Mouse (Mus musculus) layer of hippocampus, adult 9-10 months (tissue): ENCODE measurements around the gene Rims3.

Source experiments
- DNase-seq: peaks from one replicate; pipeline ENCODE4 v3.0.0; 2022; ENCODE audit warnings: low spot score

The Rims3 gene

DNA sequence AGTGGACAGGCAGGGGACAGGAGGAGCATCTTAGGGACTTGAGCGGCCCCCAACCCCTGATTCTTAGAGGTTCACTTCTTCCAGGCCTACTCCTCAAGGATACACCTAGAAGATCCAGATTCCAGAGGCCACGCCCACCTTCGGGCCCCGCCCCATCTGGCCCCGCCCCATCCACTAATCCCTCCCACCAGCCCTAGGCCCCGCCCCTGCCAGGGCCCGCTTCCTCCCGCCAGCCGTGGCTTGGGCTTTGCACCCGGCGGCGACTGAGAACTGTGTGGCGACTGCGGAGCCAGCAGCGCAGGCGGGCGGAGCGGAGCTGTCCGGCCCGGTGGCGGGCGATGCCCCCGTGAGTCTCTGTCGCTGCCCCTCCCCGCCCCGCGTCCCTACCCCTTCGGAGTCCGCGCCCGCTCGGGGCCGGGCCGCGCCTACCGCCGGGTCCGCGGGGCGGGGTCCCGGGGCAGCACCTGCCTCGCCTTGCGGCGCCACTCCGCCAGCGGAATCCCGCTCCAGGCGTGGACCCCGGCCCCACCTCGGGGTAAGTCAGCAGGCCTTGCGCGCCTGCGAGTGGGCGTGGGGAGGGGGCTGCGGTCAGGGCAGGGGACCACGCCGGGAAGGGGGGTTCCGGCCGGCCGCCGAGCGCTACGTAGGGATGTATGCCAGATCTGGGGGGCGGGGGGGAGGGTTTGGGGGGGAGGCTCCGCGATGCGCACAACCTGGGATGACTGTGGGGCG, at the start of gene Rims3:
Rims3 (plus strand) TSS at position 229 of the 732 bp plus-strand sequence.
- DNase-seq: no peak

DNA sequence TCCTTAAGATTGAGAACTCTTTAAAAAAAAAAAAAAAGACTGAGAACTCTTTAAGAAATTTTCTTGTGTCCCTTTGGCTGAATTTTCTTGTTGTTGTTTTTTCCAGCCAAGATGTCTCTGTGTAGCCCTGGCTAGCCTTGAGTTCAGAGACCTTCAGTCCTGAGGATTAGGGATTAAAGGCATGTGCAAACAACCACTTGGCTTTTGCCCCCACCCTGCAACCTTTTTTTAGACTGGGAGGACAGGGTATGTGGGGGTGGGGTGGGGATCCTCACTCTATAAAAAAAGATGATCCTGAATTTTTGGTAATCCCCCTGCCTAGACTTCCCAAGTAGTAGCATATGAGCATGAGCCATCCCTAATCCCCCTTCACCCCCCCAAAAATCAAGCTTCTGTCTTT, 48.8 kb upstream of the Rims3 start:
- no peak for DNase-seq

DNA sequence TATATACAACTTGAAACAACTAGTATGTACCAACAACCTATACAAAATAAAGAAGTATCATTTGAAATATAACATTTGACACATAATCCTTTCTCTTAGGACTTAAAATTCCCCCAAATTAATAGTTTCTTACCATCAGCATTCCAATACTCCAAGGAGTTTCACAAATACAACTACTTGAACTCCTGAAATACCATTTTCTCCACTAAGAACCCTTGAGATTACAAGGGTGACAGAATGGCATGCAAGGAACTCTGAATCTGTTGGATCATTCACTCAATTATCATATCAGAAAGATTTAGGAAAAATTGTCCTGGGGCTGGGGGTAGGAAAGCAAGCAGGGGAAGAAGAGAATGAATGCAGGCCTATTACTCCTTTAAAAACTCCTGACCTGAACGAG, 40.9 kb upstream of the Rims3 start:
- DNase-seq: no peak

DNA sequence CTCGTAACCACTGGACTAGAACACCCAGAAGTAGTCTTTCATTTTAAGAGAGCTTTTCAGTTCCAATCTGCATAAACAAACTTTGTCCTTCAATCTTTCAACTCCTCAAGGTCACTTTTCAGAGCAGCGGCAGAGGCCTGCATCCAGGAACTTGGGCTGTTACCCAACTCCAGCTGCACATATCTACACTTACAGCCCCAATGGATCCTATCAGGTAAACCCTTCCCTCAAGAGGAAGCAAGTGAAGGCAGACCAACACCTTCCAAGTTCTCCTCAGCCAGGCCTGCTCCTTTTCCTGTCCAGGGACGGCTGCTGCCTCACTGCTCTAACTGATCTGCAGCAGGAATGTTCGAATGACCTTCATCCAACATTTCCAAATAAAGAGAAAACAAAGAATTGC, 40.4 kb upstream of the Rims3 start:
- no peak for DNase-seq

DNA sequence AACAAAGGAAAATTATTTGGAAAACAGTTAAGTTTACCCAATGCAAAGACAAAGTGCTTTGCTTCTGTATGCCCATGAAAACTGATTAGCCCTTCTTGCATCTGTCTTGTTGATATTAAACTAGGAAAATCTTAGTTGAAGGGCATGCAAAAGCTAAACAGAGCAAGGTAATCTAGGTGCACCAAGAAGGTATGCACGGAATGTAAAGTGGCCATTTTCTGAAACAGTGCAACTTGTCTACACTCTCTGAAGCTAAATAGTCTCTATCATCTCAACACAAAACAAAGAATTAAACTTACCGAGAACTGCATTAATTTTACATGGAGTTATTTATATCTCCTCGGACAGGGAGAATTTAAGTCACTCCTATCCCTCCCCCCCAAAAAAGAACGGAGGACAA, 39.5 kb upstream of the Rims3 start:
- no peak for DNase-seq

DNA sequence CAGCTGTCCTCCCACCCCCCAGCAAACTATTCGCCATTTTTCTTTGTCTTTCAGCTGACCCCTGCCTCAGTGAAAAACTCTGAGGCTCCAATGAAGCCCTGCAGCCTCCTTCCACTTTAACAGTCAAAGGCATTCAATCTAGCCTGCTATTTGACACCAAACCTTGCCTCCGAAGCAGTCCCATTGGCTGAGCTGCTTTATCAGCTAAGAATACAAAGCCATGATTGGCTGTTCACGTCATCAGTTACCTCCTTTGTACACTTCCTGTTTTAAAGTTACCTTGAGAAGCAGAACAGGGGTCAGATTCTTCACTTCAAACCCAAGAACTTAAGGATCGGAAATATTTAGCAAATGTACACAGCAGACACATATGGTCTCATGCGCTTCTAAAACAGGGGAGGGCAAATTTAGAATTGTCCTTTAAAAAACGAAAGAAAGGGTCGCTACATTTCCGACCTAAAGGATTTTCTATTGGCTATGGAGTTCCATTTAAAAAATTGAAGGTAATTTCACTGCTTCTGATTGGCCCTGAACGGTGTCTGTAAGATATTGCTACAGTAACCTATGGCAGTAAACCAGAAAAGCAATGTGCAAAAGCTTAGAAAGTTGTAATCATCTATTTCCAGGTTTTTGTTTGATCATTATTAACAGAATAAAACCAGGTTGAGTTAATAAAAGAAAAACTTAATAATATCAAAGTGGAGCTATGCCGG, 38.8 kb upstream of the Rims3 start:
- peak; percentile 86 for DNase-seq

DNA sequence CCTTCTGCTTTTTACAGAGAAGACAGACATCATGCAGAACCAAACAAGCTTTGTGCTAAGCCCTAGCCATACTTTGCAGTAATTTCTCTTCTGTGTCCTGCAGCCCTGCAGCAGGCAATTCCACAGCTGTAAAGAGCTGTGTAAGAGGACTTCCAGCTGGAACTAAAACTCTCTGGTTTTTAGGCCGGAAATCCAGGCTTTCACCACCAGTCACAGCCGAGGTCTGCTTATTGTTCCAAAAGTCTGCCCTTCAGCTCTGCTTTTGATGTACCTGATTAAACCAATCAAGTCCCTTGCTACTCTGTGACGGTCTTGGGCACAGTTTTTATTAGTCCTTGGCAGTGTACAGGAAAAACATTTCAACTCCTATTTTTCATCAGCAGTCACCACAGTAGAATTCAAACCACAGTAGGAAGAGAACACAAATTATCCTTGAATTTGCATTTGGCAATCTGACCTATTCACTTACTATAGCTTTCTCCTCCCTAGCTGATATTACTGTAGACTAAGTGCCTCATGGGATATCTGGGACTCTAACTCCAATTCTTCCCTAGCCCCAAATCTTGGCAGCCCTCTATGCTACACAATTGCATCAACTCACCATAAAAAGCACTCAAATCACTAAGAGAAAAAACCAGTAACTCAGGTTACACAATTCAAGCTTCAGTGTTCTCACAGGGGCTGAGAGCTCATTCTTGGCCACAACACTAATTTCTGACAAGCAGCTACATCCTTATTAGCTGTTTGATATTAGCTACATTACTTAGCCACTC, 37.4 kb upstream of the Rims3 start:
- DNase-seq: no peak

DNA sequence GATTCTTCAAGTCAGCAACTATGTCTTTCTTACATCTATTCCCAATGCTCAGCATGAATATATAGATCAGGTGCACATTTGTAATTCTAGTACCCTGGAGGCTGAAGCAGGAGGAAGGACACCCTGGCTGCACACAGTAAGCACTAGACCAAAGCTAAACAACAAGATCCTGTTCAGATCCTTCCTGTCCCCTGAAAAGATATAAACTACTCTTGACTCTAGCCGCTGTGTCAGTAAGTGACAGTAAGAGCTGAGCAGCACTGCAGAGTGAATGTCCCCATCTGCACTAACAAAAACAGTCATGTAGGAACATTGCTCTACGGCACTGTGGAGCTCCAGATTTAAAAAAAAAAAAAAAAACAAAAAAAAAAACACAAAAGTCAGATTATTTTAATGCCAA, 36.7 kb upstream of the Rims3 start:
- no peak for DNase-seq

DNA sequence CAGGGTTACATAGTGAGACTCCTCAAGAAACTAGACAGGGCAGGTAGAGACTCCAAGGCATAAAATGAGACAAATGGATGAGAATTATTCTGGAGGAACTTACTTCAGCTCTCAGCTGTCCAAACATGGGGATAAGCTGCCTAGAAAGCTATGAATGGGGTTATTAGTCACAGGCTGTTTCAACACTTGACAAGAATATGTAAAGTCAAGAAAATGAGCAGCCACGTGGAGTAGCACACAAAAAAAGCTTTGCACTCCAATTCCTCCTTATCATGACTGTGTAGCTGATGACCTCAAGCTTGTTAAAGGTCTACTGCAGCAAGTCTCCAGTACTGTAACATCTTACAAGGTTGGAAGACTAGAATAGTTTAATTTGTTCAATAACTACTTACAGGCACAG, 35.3 kb upstream of the Rims3 start:
- DNase-seq: no peak

DNA sequence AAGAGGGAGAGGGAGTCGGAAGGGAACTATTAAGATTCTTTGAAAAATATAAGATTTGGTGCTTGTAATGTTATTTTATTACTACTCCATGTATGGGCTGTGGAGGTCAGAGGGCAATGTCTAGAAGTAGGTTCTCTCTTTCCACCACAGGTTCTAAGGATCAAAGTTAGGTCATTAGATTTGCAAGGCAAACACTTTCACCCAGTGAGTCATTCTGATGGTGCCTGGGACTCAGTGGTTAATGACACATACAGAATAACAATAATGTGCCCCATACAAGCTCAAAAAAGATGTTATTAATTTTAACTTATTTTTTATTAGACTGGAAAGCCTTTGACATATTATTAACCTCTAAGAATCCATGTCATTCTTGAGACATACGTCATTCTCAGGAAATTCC, 34.7 kb upstream of the Rims3 start:
- no peak for DNase-seq

DNA sequence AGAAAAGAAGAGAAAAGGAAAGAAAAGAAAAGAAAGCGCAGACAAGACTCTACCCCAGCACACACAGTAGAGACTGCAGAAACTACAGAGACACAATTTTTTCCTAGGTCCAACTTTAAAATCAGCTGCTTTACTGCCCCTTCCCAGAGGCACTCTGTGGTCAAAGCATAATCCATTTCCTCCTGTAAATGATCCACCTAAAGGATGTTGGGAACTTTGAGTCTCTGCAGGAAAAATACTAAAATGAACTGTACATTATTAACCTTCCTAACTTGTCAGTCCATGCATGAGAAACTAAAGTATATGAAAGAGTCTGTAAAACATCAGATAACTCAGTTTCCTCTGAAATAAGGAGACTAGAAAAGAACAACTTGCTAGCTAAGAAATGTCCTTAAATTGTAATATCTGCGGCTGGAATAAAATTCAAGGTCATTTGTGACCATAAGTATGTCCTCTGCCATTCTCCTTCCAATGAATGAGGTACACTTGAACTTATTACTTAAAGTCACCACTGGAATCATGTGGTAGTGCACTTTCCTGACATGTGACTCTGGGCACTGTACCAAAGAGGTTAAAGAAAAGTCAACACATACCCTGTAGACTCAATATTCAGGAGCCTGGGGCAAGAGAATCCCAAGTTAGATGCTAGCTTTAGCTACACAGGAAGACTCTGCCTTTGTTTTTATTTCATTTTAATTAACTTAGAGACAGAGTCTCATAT, 32.3 kb upstream of the Rims3 start:
- DNase-seq: no peak

DNA sequence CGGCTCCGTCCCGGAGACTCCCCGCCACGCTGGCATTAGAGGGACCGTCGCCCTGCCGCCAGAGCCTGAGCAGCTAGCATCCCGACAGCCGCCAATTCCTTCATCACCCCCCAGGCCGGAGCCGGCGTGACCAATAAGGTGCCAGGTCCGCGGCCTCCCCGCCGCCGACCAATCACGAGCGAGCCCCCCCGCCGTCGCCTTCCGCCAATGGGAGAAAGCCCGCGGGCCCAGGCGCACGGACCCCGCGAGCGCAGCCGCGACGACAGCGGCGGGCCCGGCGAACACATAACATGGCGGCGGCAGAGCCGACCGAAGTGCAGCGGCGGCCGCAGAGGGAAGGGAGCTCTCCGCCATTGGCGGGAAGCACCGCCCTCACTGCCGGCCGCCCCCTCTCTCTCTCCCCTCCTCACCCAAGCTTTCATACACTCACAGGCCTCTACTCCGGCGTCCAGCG, 29.5 kb upstream of the Rims3 start:
- peak; percentile 85 for DNase-seq

DNA sequence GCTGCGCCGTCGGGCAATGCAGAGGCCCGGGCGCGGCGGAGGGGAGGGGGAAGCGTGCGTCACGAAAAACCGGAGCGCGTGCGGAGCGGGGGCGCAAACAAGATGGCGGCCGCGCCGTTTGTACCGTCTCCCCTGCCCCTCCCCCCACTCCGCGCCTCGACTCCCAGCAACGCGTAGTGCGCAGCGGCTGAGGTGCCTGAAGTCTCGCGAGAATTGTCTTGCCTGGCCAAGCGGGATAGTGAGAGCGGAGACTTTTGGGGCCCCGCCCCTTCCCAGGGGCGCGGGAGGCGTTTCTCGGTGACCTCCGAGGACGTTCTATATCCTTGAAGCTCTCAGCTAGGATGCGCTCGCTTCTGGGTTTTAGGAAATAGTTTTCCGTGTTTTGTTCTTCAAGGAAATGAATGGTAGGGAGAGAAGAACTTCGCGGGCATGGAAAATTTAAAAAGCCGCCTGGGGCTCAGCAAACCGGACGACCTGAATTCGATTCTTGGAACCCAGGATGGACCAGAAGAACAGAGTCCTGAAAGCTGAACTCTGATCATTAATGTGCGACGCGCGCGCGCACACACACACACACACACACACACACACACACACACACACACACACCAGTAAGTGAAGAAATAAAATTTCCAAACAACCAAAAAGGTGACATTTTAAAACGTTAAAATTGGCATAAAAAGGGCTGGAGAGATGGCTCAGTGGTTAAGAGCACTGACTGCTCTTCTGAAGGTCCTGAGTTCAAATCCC, 28.9 kb upstream of the Rims3 start:
- DNase-seq: peak; percentile 89

DNA sequence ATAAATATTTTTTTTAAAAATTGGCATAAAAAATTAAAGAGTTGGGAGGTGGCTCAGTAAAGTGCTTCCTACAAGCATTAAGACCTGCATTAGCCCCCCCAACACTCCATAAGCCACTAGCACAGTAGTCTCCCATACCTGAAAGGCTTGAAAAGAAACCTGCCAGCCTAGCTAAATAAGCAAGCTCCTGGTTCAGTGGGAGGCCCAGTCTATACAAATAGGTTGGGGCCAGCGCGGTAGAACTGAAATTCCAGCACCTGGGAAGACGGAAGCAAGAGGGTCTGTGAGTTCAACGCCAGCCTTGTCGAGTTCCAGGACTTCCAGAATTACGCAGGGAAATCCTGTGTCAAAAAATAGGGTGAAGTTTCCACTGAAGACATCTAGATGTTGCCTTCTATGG, 28.2 kb upstream of the Rims3 start:
- DNase-seq: no peak

DNA sequence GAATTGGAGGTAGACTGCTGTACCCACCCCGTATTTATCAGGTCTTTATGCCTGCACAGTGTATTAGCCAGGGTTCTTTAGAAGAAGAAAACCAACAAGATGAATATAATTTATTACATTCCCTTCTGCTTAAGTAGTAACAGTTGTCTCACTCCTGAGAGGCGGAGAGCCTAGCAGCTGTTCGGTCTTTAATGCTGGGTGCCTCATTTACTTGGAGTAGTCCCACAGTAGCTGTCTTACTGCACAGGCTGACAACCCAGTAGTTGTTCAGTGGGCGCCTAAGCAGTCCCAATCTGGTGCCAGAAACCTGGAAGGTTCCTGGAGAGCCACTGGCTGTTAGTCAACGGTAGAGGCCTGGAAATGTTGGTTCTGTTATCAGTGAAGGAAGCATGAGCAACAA, 23.8 kb upstream of the Rims3 start:
- DNase-seq: no peak

DNA sequence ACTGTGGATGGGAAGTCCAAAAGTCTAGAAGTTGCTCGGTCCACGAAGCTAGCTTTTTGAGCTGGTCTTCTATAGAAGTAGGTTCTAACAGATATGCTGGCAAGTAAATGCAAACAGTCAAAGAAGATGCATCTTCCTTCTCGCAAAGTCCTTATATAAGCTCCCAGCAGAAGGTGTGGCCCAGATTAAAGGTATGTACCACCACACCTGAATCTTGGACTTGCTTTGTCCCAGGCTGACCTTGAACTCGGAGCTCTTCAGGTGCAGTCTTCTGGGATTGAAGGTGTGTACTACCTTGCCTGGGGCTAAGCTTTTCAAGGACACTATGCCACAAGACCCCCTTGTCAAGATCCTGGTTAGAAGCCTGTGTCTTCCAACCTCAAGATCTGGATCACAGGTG, 23.1 kb upstream of the Rims3 start, which contains the start of gene Nfyc:
Nfyc (minus strand) TSS at position 101 of the 400 bp plus-strand sequence.
- no peak for DNase-seq

DNA sequence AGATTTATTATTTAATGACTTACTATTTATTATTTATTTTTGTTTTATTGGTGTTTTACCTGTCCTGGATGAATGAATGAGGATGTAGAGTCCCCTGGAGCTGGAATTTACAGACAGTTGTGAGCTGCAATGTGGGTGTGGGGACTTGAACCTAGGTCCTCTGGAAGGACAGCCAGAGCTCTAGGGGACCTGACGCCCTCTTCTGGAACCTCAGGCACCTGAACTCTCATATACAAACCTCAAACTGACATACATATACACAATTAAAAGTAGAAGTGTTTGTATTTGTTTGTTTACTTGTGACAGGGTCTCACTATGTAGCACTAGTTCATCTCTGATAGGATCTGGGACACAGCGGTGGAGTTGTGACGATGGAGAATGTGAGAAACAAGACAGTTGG, 13.3 kb upstream of the Rims3 start:
- no peak for DNase-seq

DNA sequence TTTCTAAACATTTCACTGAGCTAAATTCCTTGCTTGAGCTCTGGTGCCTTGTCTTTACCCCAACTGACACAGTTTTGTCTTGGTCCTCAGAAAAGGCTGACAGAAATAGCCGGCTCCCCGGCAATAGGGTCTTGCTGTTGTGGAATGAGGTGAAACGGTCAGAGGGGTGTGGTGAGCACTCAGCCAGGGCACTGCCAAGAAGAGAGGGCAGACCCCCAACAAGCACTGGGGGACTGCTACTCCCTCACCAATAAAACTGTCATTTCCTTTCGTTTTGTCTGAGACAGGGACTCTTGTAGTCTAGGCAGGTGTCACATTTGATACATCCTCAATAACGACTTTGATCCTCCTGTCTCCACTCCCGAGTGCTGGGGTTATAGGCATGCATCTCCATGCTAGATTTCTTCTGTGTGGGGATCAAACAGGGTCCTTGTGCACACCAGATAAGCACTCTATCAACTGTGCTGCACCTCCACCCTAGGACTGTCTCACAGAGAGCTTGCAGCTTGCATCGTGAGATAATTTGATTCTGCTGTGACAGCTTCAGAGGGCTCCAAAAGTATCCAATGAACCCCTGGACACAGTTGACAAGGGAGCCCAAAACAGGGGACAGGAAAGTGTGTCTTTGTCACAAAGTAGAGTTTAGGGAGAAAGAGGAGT, 10.1 kb upstream of the Rims3 start:
- no peak for DNase-seq

DNA sequence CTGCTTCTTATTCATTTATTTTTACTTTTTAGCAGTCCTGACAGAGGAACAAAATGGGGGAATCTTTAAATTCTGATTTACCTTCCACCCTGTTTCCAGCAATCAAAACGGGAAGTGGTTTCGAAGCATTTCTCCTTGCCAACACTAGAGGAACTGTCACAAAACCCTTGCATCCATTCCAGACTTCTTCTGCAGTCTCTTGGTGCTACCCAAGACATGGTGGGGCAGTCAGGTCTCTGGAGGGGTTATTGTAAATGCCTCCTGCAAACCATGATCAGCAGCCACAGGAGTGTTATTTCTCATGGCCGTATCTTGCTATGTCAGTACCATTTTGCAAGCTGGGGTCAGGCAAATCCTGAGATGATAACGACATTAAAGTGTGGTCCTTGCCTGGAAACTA, 9.5 kb upstream of the Rims3 start:
- DNase-seq: no peak

DNA sequence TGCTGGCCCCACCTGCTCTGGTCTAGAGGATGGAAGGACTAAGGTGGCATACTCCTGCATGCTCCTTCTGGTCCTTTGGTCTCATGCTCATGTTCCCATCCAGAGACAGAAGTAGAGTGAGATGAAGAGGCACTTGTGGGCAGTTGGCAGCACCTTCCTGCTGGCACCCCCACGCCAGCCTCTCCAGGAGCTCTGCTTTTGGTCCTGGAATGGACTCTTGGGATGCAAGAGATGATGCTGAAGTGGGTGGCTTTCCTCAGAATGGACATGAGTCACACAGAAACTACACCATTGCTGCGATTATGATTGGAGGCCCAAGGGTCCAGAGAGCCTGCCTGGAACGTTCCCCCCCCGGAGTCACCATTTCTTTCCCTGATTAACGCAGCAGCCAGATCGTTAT, 5.7 kb upstream of the Rims3 start:
- no peak for DNase-seq

DNA sequence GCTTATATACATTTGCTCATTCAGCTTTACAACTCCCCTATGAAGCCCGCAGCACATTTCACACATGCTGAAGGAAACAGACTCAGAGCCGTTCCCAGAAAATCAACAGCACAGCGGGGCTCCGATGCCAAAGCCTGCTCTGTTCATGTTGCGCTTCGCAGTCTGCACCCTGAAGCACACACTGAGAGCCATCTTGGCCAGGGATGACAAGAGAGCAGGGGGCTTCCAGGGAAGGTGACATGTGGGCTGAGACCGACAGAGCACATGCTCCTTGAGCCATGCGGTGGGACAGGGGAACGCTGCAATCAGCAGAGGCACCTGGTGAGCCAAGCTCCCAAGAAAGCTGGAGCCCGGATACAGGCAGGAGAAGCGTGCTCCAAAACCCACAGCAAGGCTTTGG, 5.2 kb upstream of the Rims3 start:
- no peak for DNase-seq
